Mouse (Mus musculus) brain, embryonic 14.5 days (tissue): ENCODE measurements around the gene Tmem216.

Source experiments
- CTCF ChIP-seq: fragments of 200-500 bp; IDR thresholded peaks from 2 replicates; pipeline ENCODE4 v1.5.1; 2012; ENCODE audit warnings: inconsistent platforms, mild to moderate bottlenecking, moderate library complexity, borderline replicate concordance; ENCODE audit not compliant: insufficient read depth, insufficient read length; ENCODE audit errors: extremely low read depth
- POLR2A ChIP-seq: fragments of 200-500 bp; IDR thresholded peaks from 2 replicates; pipeline ENCODE4 v1.6.1; 2012; ENCODE audit warnings: mild to moderate bottlenecking, inconsistent platforms, borderline replicate concordance; ENCODE audit not compliant: poor library complexity, insufficient read depth, insufficient read length, severe bottlenecking; ENCODE audit errors: extremely low read depth

DNA sequence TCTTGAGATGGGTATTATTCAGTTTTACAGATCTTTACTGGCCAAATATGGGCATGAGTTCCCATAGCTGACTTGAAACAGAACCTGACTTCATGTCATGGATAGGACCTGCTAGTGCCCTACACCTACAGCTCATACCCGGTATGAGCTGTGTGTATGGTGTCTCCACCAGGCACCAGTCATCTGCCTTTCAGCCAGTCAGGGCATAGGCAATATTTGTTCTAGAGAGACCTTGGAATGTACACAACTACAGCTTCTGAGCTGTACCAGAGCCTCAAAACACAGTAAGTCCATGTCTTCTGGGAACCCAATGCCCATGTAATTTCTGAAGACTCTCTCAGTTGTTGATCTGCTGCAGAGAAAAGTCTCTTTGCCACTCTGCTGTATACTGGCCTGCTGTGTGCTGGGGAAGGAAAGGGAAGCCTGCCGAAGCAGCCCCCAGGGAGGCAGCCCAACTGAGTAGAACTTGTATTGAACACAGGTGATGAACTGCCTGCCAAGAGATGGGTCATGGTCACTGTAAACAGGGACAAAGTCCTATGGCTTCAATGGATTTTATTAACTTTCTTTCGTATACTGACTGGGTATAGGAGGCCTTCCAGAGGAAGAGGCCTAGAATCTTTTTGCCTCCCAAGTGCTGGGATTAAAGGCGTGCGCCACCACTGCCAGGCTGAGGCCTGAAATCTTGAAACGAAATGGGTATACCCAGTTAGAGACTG is 35.8 kb upstream of the Tmem216 start:
- TF ChIP-seq CTCF: no peak
- no peak for TF ChIP-seq POLR2A
